22 mouse cellular contexts compared by ENCODE assay signal in genomic region chr11:16817336-16818034, GRCm38 (mm10).
DNase-seq lines count a peak whose midpoint lies in the region; ATAC-seq and TF ChIP-seq lines count a peak whose summit lies in the region.
"Had no signal": no experiment of that assay in that cellular context is flagged by ENCODE, and none has a peak within 500 bp of the region (broad histone marks: within the 10 kb centered on the region; RNA-seq: fewer than 3 reads in every experiment).

No protein-coding gene starts in this region.

- H3K27ac ChIP-seq in heart, adult 2 months: peak overlapping the region; percentile 50
- H3K27ac ChIP-seq in MEL (ENCODE audit: control insufficient read depth, low read depth, low read length): no peak overlapping the region
- peak overlapping the region; percentile 79; the same call in 1 of the 2 replicates for H3K27ac ChIP-seq in embryonic fibroblast, embryonic 13.5 days (ENCODE audit: insufficient read depth, low read length)
- H3K27ac ChIP-seq in liver, embryonic 15.5 days (replicated peaks): no peak overlapping the region
- no peak overlapping the region for H3K27ac ChIP-seq in forebrain, embryonic 14.5 days (ENCODE audit: low read depth, low read length)
- H3K27ac ChIP-seq: embryonic facial prominence, embryonic 12.5 days; forebrain, embryonic 13.5 days; hindbrain, embryonic 13.5 days; limb, embryonic 13.5 days had no signal

- WGBS in heart, adult 2 months: 55% methylated on average over 6 of the region's 6 CpGs
- 37% methylated on average over 6 of the region's 6 CpGs for WGBS in liver, embryonic 15.5 days (ENCODE audit: insufficient replicate concordance)
- WGBS in forebrain, embryonic 14.5 days: 84% methylated on average over 6 of the region's 6 CpGs

- H3K9ac ChIP-seq in heart, adult 2 months (ENCODE audit: low read depth, low read length): no peak overlapping the region
- no peak overlapping the region for H3K9ac ChIP-seq in MEL (ENCODE audit: control insufficient read depth, low read depth, low read length, poor library complexity, severe bottlenecking)
- no peak overlapping the region for H3K9ac ChIP-seq in liver, embryonic 15.5 days
- H3K9ac ChIP-seq in forebrain, embryonic 14.5 days (ENCODE audit: low read length): no peak overlapping the region
- H3K9ac ChIP-seq: embryonic facial prominence, embryonic 12.5 days; forebrain, embryonic 13.5 days; hindbrain, embryonic 13.5 days; limb, embryonic 13.5 days; lung, embryonic 14.5 days had no signal

- H3K9me3 ChIP-seq in MEL (replicated peaks; ENCODE audit: insufficient read depth, low read length): no peaks in the 10 kb centered on the region
- no peaks in the 10 kb centered on the region for H3K9me3 ChIP-seq in liver, embryonic 15.5 days (replicated peaks)
- H3K9me3 ChIP-seq in forebrain, embryonic 14.5 days (replicated peaks; ENCODE audit: control insufficient read depth, low read length): no peaks in the 10 kb centered on the region
- H3K9me3 ChIP-seq: embryonic facial prominence, embryonic 12.5 days; forebrain, embryonic 13.5 days; hindbrain, embryonic 13.5 days; limb, embryonic 13.5 days; megakaryocyte, embryonic 14.5 days had no signal

- intact Hi-C loops in heart, adult 2 months (cut with DNase I): no loop called here

- peaks cover 7% of the 10 kb centered on the region for H3K4me1 ChIP-seq in heart, adult 2 months (ENCODE audit: control insufficient read depth, insufficient read depth, low read length)
- no peaks in the 10 kb centered on the region for H3K4me1 ChIP-seq in MEL (ENCODE audit: control insufficient read depth in 1 of 2, insufficient read depth in 2 of 2, low read length in 2 of 2)
- peaks cover 16% of the 10 kb centered on the region for H3K4me1 ChIP-seq in embryonic fibroblast, embryonic 13.5 days (ENCODE audit: control insufficient read depth, insufficient read depth, low read length)
- 0 out of 2 replicates have a peak, but pooled peaks cover 12% of the 10 kb centered on the region for H3K4me1 ChIP-seq in liver, embryonic 15.5 days (replicated peaks)
- H3K4me1 ChIP-seq in forebrain, embryonic 14.5 days (ENCODE audit: control insufficient read depth, insufficient read depth, low read length): no peaks in the 10 kb centered on the region
- H3K4me1 ChIP-seq: forebrain, embryonic 13.5 days; hindbrain, embryonic 13.5 days; megakaryocyte, embryonic 14.5 days had no signal

- TF ChIP-seq POLR2A in heart, adult 2 months (IDR thresholded peaks at IDR 0.05; ENCODE audit: insufficient read depth, low read depth, low read length): no peak
- no peak for TF ChIP-seq POLR2A in MEL (IDR thresholded peaks at IDR 0.05; ENCODE audit: control insufficient read depth in 1 of 2, insufficient read depth in 1 of 2, low read depth in 1 of 2, low read length in 2 of 2, poor library complexity in 1 of 2)
- no peak for TF ChIP-seq POLR2A in embryonic fibroblast, embryonic 13.5 days (IDR thresholded peaks at IDR 0.05; ENCODE audit: low read depth, low read length)

- no peak overlapping the region for H3K4me3 ChIP-seq in heart, adult 2 months
- no peak overlapping the region for H3K4me3 ChIP-seq in MEL (ENCODE audit: control insufficient read depth in 1 of 2, insufficient read depth in 1 of 2, low read depth in 2 of 2, low read length in 2 of 2)
- no peak overlapping the region for H3K4me3 ChIP-seq in embryonic fibroblast, embryonic 13.5 days (ENCODE audit: insufficient read depth, low read length)
- H3K4me3 ChIP-seq in liver, embryonic 15.5 days (replicated peaks): no peak overlapping the region
- no peak overlapping the region for H3K4me3 ChIP-seq in forebrain, embryonic 14.5 days (ENCODE audit: low read depth, low read length)
- H3K4me3 ChIP-seq: embryonic facial prominence, embryonic 12.5 days; erythroblast, embryonic 14.5 days; forebrain, embryonic 13.5 days; hindbrain, embryonic 13.5 days; limb, embryonic 13.5 days; megakaryocyte, embryonic 14.5 days had no signal

- no peaks in the 10 kb centered on the region for H3K27me3 ChIP-seq in heart, adult 2 months (ENCODE audit: control insufficient read depth, insufficient read depth, low read length)
- peaks cover 0 to 6% of the 10 kb centered on the region in 2 experiments; a peak in 2 of 4 replicates for H3K27me3 ChIP-seq in MEL (ENCODE audit: control insufficient read depth in 1 of 2, insufficient read depth in 2 of 2, low read length in 2 of 2)
- no peaks in the 10 kb centered on the region for H3K27me3 ChIP-seq in liver, embryonic 15.5 days
- H3K27me3 ChIP-seq in forebrain, embryonic 14.5 days (replicated peaks; ENCODE audit: control insufficient read depth, insufficient read depth, low read length): no peaks in the 10 kb centered on the region
- H3K27me3 ChIP-seq: embryonic facial prominence, embryonic 12.5 days; forebrain, embryonic 13.5 days; hindbrain, embryonic 13.5 days; limb, embryonic 13.5 days; Patski had no signal

- TF ChIP-seq EP300 in heart, adult 2 months (IDR thresholded peaks at IDR 0.05; ENCODE audit: insufficient read depth, low read depth, low read length): no peak
- TF ChIP-seq EP300 in MEL (IDR thresholded peaks at IDR 0.05; ENCODE audit: low read depth in 1 of 2, low read length in 2 of 2): no peak

- H3K4me2 ChIP-seq in liver, embryonic 15.5 days: no peak overlapping the region
- no peak overlapping the region for H3K4me2 ChIP-seq in forebrain, embryonic 14.5 days (ENCODE audit: low read length)
- H3K4me2 ChIP-seq: embryonic facial prominence, embryonic 12.5 days; forebrain, embryonic 13.5 days; hindbrain, embryonic 13.5 days; limb, embryonic 13.5 days; lung, embryonic 14.5 days had no signal

- no peak for TF ChIP-seq RAD21 in MEL (IDR thresholded peaks at IDR 0.05; ENCODE audit: low read depth, low read length)

- no peaks in the 10 kb centered on the region for H3K79me2 ChIP-seq in heart, adult 2 months (replicated peaks; ENCODE audit: control insufficient read depth, insufficient read depth, low read length)
- H3K79me2 ChIP-seq in MEL (ENCODE audit: control insufficient read depth, insufficient read depth, low read length, poor library complexity): no peaks in the 10 kb centered on the region

- ATAC-seq in liver, embryonic 15.5 days (ENCODE audit: insufficient read depth): peak; percentile 53; the same call in 1 of the 2 replicates
- ATAC-seq in forebrain, embryonic 14.5 days: no peak
- ATAC-seq: CD4-positive, CD25-positive, alpha-beta regulatory T cell, adult 4 months; forebrain, embryonic 13.5 days; Patski had no signal

- H3K36me3 ChIP-seq in heart, adult 2 months (ENCODE audit: control insufficient read depth, insufficient read depth, low read length): no peaks in the 10 kb centered on the region
- no peaks in the 10 kb centered on the region for H3K36me3 ChIP-seq in MEL (ENCODE audit: control insufficient read depth in 1 of 2, insufficient read depth in 2 of 2, low read length in 2 of 2)
- no peaks in the 10 kb centered on the region for H3K36me3 ChIP-seq in liver, embryonic 15.5 days (replicated peaks)
- H3K36me3 ChIP-seq in forebrain, embryonic 14.5 days (ENCODE audit: control insufficient read depth, insufficient read depth, low read length): no peaks in the 10 kb centered on the region
- H3K36me3 ChIP-seq: embryonic facial prominence, embryonic 12.5 days; hindbrain, embryonic 13.5 days; limb, embryonic 13.5 days had no signal

- TF ChIP-seq CTCF in heart, adult 2 months (IDR thresholded peaks at IDR 0.05): no peak
- no peak for TF ChIP-seq CTCF in MEL (IDR thresholded peaks at IDR 0.05 in 2 of 3, conservative IDR thresholded peaks at IDR 0.05 in 1 of 3; ENCODE audit: control insufficient read depth in 1 of 3, insufficient read depth in 1 of 3, low read depth in 2 of 3, low read length in 3 of 3, poor library complexity in 1 of 3, severe bottlenecking in 1 of 3)
- TF ChIP-seq CTCF in embryonic fibroblast, embryonic 13.5 days (IDR thresholded peaks at IDR 0.05; ENCODE audit: borderline replicate concordance, insufficient read depth, low read length): no peak

- DNase-seq in heart, adult 2 months: no peak
- DNase-seq in heart, postnatal 4 days: no peak
- DNase-seq in MEL (ENCODE audit: low read depth, low spot score): peak; percentile 24
- no peak for DNase-seq in forebrain, embryonic 14.5 days (ENCODE audit: low spot score)
- no peak for DNase-seq in neural tube, embryonic 10.5 days (ENCODE audit: extremely low spot score, low spot score)
- DNase-seq: adrenal gland, postnatal 36 days; cerebellum, adult 11-12 months; cerebellum, postnatal 14 days; gastrocnemius, postnatal 10 days; kidney, postnatal 4 days; lung, embryonic 14.5 days; midbrain, embryonic 14.5 days had no signal

TF ChIP-seq in MEL, 35 proteins besides CTCF, POLR2A, EP300 and RAD21:
- TF ChIP-seq KAT2A (conservative IDR thresholded peaks at IDR 0.05; ENCODE audit: low read depth, low read length) (no peak), POLR2AphosphoS5 (IDR thresholded peaks at IDR 0.05; ENCODE audit: borderline replicate concordance, low read depth, low read length) (no peak), CHD1 (IDR thresholded peaks at IDR 0.05; ENCODE audit: low read depth, low read length) (no peak), BHLHE40 (IDR thresholded peaks at IDR 0.05; ENCODE audit: borderline replicate concordance, low read depth, low read length) (no peak), RCOR1 (IDR thresholded peaks at IDR 0.05; ENCODE audit: low read depth, low read length) (no peak), ZKSCAN1 (IDR thresholded peaks at IDR 0.05; ENCODE audit: low read depth, low read length) (no peak), ETS1 (IDR thresholded peaks at IDR 0.05; ENCODE audit: low read depth, low read length) (no peak), ZC3H11A (IDR thresholded peaks at IDR 0.05; ENCODE audit: low read depth, low read length) (no peak), GABPA (IDR thresholded peaks at IDR 0.05; ENCODE audit: low read depth, low read length) (no peak), UBTF (IDR thresholded peaks at IDR 0.05; ENCODE audit: borderline replicate concordance, insufficient read depth, low read depth, low read length) (no peak), JUND (IDR thresholded peaks at IDR 0.05; ENCODE audit: low read depth, low read length) (no peak), E2F4 (IDR thresholded peaks at IDR 0.05; ENCODE audit: borderline replicate concordance, low read depth, low read length) (no peak), MEF2A (IDR thresholded peaks at IDR 0.05; ENCODE audit: extremely low read depth, insufficient replicate concordance, low read depth, low read length, poor library complexity, severe bottlenecking) (no peak), ZMIZ1 (IDR thresholded peaks at IDR 0.05; ENCODE audit: low read depth, low read length) (no peak)

Comparison
In these comparisons a context has a peak if more than half of its experiments do, and no peak if none do; other contexts are left out.
1. H3K27ac ChIP-seq: peak in heart, adult 2 months (single experiment) and embryonic fibroblast, embryonic 13.5 days (single experiment); none in MEL (single experiment), liver, embryonic 15.5 days (single experiment) and forebrain, embryonic 14.5 days (single experiment).